Mouse (Mus musculus): Measurements from ENCODE around the gene Cdc42ep5. TPM values are rescaled to one million over a fixed set of nuclear protein-coding genes. Genes with fewer than 3 reads are reported as not detected.
A peak's percentile ranks its signal among the peaks of the same experiment; 100 is the strongest.
"Not testable (repeated sequence)": the region's sequence is repeated elsewhere in the genome, so short reads cannot be mapped to it uniquely, and the experiment has no call there.

Gene Cdc42ep5
- polyA plus RNA-seq, 1 experiment from 2014 or later, result 16.2 TPM

GRCm38 (mm10) chr7:4163571-4164072, 1.0 kb downstream of the Cdc42ep5 start:
- ATAC-seq (replicated peaks; ENCODE audit: low FRiP score) (peak; percentile 61), DNase-seq (ENCODE audit: low spot score) (peak; percentile 51)
- Histone ChIP-seq H3K27ac (ENCODE audit: low read depth, low read length) (no peak overlapping the region), H3K9me3 (ENCODE audit: control insufficient read depth, low read length) (no peaks in the 10 kb centered on the region), H3K36me3 (ENCODE audit: control insufficient read depth, insufficient read depth, low read length) (no peaks in the 10 kb centered on the region), H3K4me2 (ENCODE audit: low read depth, low read length, severe bottlenecking) (peak overlapping the region; percentile 45), H3K9ac (ENCODE audit: low read length) (peak overlapping the region; percentile 23; the same call in 1 of the 2 replicates), H3K27me3 (ENCODE audit: control insufficient read depth, insufficient read depth, low read length) (no peaks in the 10 kb centered on the region), H3K4me1 (replicated peaks; ENCODE audit: control insufficient read depth, insufficient read depth, low read length) (no peaks in the 10 kb centered on the region; the same call in 1 of the 2 replicates), H3K4me3 (ENCODE audit: low read depth, low read length) (peak overlapping the region; percentile 27)
- WGBS, result 3% methylated on average over 11 of the region's 11 CpGs

- not testable (repeated sequence) for H3K4me1 ChIP-seq (replicated peaks; ENCODE audit: control insufficient read depth, insufficient read depth, low read length); ATAC-seq (replicated peaks; ENCODE audit: low FRiP score); H3K9ac ChIP-seq (ENCODE audit: low read length); H3K27ac ChIP-seq (ENCODE audit: low read depth, low read length); H3K9me3 ChIP-seq (ENCODE audit: control insufficient read depth, low read length); H3K36me3 ChIP-seq (ENCODE audit: control insufficient read depth, insufficient read depth, low read length); H3K27me3 ChIP-seq (ENCODE audit: control insufficient read depth, insufficient read depth, low read length); H3K4me2 ChIP-seq (ENCODE audit: low read depth, low read length, severe bottlenecking); DNase-seq (ENCODE audit: low spot score); H3K4me3 ChIP-seq (ENCODE audit: low read depth, low read length)
- WGBS, result 93% methylated on average over 4 of the region's 4 CpGs
Measured at GRCm38 (mm10) chr7:4161596-4161995, 3.1 kb downstream of the Cdc42ep5 start.

GRCm38 (mm10) chr7:4154976-4155375, 9.7 kb downstream of the Cdc42ep5 start:
- Histone ChIP-seq H3K36me3 (ENCODE audit: control insufficient read depth, insufficient read depth, low read length) (no peaks in the 10 kb centered on the region), H3K9me3 (ENCODE audit: control insufficient read depth, low read length) (no peaks in the 10 kb centered on the region), H3K27ac (ENCODE audit: low read depth, low read length) (no peak overlapping the region), H3K4me2 (ENCODE audit: low read depth, low read length, severe bottlenecking) (no peak overlapping the region), H3K4me3 (ENCODE audit: low read depth, low read length) (no peak overlapping the region), H3K9ac (ENCODE audit: low read length) (no peak overlapping the region), H3K4me1 (replicated peaks; ENCODE audit: control insufficient read depth, insufficient read depth, low read length) (peaks cover 7% of the 10 kb centered on the region; the same call in 1 of the 2 replicates), H3K27me3 (ENCODE audit: control insufficient read depth, insufficient read depth, low read length) (peaks cover 17% of the 10 kb centered on the region)
- ATAC-seq (replicated peaks; ENCODE audit: low FRiP score) (no peak), DNase-seq (ENCODE audit: low spot score) (no peak)
- 41% methylated on average over 4 of the region's 4 CpGs for WGBS

- Histone ChIP-seq H3K27me3 (ENCODE audit: control insufficient read depth, insufficient read depth, low read length) (peaks cover 17% of the 10 kb centered on the region), H3K4me3 (ENCODE audit: low read depth, low read length) (no peak overlapping the region), H3K27ac (ENCODE audit: low read depth, low read length) (no peak overlapping the region), H3K9ac (ENCODE audit: low read length) (no peak overlapping the region), H3K36me3 (ENCODE audit: control insufficient read depth, insufficient read depth, low read length) (no peaks in the 10 kb centered on the region), H3K4me1 (replicated peaks; ENCODE audit: control insufficient read depth, insufficient read depth, low read length) (peaks cover 7% of the 10 kb centered on the region; the same call in 1 of the 2 replicates), H3K9me3 (ENCODE audit: control insufficient read depth, low read length) (no peaks in the 10 kb centered on the region), H3K4me2 (ENCODE audit: low read depth, low read length, severe bottlenecking) (no peak overlapping the region)
- DNase-seq (ENCODE audit: low spot score), result no peak
- ATAC-seq (replicated peaks; ENCODE audit: low FRiP score), result no peak
- 78% methylated on average over 5 of the region's 5 CpGs for WGBS
Measured at GRCm38 (mm10) chr7:4154356-4154755, 10.3 kb downstream of the Cdc42ep5 start.

- peak overlapping the region; percentile 96; the same call in 1 of the 2 replicates for H3K4me2 ChIP-seq (ENCODE audit: low read depth, low read length, severe bottlenecking)
- H3K9me3 ChIP-seq (ENCODE audit: control insufficient read depth, low read length), result no peaks in the 10 kb centered on the region
- 14% methylated on average over 22 of the region's 22 CpGs for WGBS
- peaks cover 10% of the 10 kb centered on the region; the same call in 1 of the 2 replicates for H3K36me3 ChIP-seq (ENCODE audit: control insufficient read depth, insufficient read depth, low read length)
- H3K27me3 ChIP-seq (ENCODE audit: control insufficient read depth, insufficient read depth, low read length), result peaks cover 17% of the 10 kb centered on the region
- H3K4me1 ChIP-seq (replicated peaks; ENCODE audit: control insufficient read depth, insufficient read depth, low read length), result peaks cover 7% of the 10 kb centered on the region; the same call in 1 of the 2 replicates
- H3K9ac ChIP-seq (ENCODE audit: low read length), result no peak overlapping the region
- peak overlapping the region; percentile 9; the same call in 1 of the 2 replicates for H3K4me3 ChIP-seq (ENCODE audit: low read depth, low read length)
- H3K27ac ChIP-seq (ENCODE audit: low read depth, low read length), result no peak overlapping the region
- no peak for ATAC-seq (replicated peaks; ENCODE audit: low FRiP score)
- DNase-seq (ENCODE audit: low spot score), result peak; percentile 58
Measured at GRCm38 (mm10) chr7:4151241-4151640, 13.4 kb downstream of the Cdc42ep5 start.

GRCm38 (mm10) chr7:4150811-4151221, 13.8 kb downstream of the Cdc42ep5 start:
- Histone ChIP-seq H3K36me3 (ENCODE audit: control insufficient read depth, insufficient read depth, low read length) (peaks cover 10% of the 10 kb centered on the region; the same call in 1 of the 2 replicates), H3K9me3 (ENCODE audit: control insufficient read depth, low read length) (no peaks in the 10 kb centered on the region), H3K9ac (ENCODE audit: low read length) (no peak overlapping the region), H3K27ac (ENCODE audit: low read depth, low read length) (no peak overlapping the region), H3K4me2 (ENCODE audit: low read depth, low read length, severe bottlenecking) (peak overlapping the region; percentile 96), H3K27me3 (ENCODE audit: control insufficient read depth, insufficient read depth, low read length) (peaks cover 17% of the 10 kb centered on the region), H3K4me1 (replicated peaks; ENCODE audit: control insufficient read depth, insufficient read depth, low read length) (peaks cover 7% of the 10 kb centered on the region; the same call in 1 of the 2 replicates), H3K4me3 (ENCODE audit: low read depth, low read length) (peak overlapping the region; percentile 1; the same call in 1 of the 2 replicates)
- DNase-seq (ENCODE audit: low spot score) (peak; percentile 51), ATAC-seq (replicated peaks; ENCODE audit: low FRiP score) (no peak)
- WGBS, result 9% methylated on average over 14 of the region's 14 CpGs

GRCm38 (mm10) chr7:4150059-4150541, 14.6 kb downstream of the Cdc42ep5 start, which contains the start of gene Leng9:
Gene Leng9, minus strand, starts transcription at chr7:4150374.
- H3K4me2 ChIP-seq (ENCODE audit: low read depth, low read length, severe bottlenecking), result peak within 1 kb of the TSS; percentile 96
- ATAC-seq (replicated peaks; ENCODE audit: low FRiP score), result no peak; the same call in 1 of the 2 replicates
- under 1% methylated on average over 14 of the region's 14 CpGs for WGBS
- peaks cover 16% of the 10 kb centered on the region; the same call in 1 of the 2 replicates for H3K36me3 ChIP-seq (ENCODE audit: control insufficient read depth, insufficient read depth, low read length)
- peaks cover 17% of the 10 kb centered on the region for H3K27me3 ChIP-seq (ENCODE audit: control insufficient read depth, insufficient read depth, low read length)
- H3K4me1 ChIP-seq (replicated peaks; ENCODE audit: control insufficient read depth, insufficient read depth, low read length), result peaks cover 7% of the 10 kb centered on the region; the same call in 1 of the 2 replicates
- peak within 1 kb of the TSS; percentile 53 for H3K27ac ChIP-seq (ENCODE audit: low read depth, low read length)
- no peak for DNase-seq (ENCODE audit: low spot score)
- H3K9me3 ChIP-seq (ENCODE audit: control insufficient read depth, low read length), result no peaks in the 10 kb centered on the region
- H3K9ac ChIP-seq (ENCODE audit: low read length), result peak within 1 kb of the TSS; percentile 65
- peak within 1 kb of the TSS; percentile 69 for H3K4me3 ChIP-seq (ENCODE audit: low read depth, low read length)

GRCm38 (mm10) chr7:4149209-4150054, 15.2 kb downstream of the Cdc42ep5 start:
- Histone ChIP-seq H3K4me3 (ENCODE audit: low read depth, low read length) (peak overlapping the region; percentile 69), H3K9ac (ENCODE audit: low read length) (peak overlapping the region; percentile 65), H3K9me3 (ENCODE audit: control insufficient read depth, low read length) (no peaks in the 10 kb centered on the region), H3K4me1 (replicated peaks; ENCODE audit: control insufficient read depth, insufficient read depth, low read length) (peaks cover 7% of the 10 kb centered on the region; the same call in 1 of the 2 replicates), H3K27ac (ENCODE audit: low read depth, low read length) (peak overlapping the region; percentile 53), H3K36me3 (ENCODE audit: control insufficient read depth, insufficient read depth, low read length) (peaks cover 22% of the 10 kb centered on the region; the same call in 1 of the 2 replicates), H3K27me3 (ENCODE audit: control insufficient read depth, insufficient read depth, low read length) (peaks cover 17% of the 10 kb centered on the region), H3K4me2 (ENCODE audit: low read depth, low read length, severe bottlenecking) (peak overlapping the region; percentile 96)
- WGBS, result under 1% methylated on average over 64 of the region's 64 CpGs
- ATAC-seq (replicated peaks; ENCODE audit: low FRiP score) (peak; percentile 73), DNase-seq (ENCODE audit: low spot score) (peak; percentile 81)

Measured in forebrain, embryonic 11.5 days (tissue).